Mouse (Mus musculus): ENCODE results near the gene Tinagl1.

Gene Tinagl1

DNA sequence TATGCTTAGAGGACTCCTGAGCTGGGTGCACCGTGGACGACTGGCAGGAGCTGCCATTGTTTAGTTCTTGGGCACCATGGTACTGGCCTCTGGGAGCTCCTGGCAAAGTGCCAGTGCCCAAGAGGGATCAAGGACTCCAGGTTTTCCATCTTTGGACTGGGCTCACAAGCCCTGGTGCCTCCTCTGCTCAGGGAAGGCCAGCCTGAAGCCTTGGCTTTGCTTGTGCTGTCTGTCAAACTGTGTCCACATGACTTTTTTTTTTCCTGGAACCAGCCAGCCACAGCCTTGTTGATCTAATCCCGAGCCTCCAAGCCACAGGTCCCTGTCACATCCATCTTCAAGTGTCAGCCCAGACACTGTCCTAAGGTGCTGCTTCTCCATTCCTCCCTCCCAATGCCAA, 33.1 kb downstream of the Tinagl1 start:
- no peak for DNase-seq (ENCODE audit: low read depth, low spot score)

DNA sequence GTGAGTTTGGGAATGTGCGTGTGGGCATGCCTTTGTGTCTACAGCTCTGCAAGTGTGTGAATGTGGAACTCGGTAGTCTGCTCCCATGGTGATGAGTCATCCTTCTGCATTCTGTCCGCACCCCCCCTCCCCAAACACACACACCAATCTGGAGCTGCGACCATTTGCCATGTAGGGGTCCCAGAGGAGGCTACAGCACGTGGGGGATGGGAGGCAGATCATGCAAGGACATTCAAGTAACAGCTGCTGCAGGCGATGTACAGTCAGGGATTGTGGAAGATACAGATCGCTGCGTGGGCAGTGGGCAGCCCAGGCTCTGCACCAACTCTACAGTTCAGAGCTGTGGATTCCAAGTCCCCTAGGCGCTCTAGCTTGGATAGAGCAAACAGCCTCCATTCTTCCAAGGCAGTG, 33.9 kb downstream of the Tinagl1 start:
- DNase-seq (ENCODE audit: low read depth, low spot score): no peak

DNA sequence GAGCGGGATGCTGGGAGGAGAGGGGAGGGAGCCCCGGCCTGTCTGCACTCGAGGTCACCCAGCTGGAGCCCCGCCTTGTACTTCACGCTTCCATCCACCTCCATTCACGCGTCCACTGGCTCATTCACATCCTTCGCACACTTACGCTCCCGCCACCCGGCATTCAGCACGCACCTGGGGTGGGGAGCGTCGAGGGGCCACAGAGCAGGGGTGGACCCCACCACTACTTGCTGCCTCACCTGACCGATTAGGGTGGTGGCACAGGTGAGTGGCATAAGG, 35.8 kb downstream of the Tinagl1 start, which contains the start of gene Hcrtr1:
TSS of gene Hcrtr1 (minus strand) at position 146 of the 279 bp plus-strand sequence.
- no peak for DNase-seq (ENCODE audit: low read depth, low spot score)

DNA sequence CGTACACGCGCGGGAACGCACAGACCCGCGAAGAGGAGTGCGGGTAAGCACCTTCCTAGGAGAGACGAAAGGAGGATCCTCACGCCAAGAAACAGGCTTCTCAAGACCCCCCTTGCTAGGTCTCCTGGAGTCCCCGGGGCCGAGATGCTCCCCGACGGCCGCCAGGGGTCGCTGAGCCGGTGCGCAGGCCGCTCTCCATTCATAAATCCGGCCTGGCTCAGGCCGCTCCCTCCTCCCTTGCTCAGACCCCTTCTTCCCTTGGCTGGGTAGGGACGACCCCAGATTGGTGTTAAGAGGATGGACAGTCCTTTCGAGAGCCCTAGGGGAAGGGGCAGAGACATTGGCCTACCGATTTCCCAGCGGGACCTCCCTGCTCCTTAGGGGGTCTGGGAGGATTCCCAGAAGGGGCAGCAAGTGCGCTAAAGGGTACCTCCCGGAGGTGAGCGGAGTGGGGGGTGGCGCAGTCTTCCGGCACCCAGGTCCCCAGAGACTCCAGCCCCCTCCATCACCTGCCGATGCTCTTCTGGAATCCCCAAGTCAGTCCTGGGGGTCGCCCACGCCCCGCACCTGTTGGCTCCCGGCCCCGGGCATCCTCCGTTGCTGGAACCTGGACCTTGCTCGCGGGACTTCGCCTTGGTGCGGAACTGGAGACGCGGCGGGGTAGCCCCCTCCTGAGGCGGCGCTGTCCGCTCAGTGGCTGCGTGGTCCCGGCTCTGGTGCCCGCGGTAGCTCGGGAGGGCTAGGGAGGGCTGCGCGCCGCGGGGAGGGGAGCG, 36.3 kb downstream of the Tinagl1 start:
- DNase-seq (ENCODE audit: low read depth, low spot score): no peak

DNA sequence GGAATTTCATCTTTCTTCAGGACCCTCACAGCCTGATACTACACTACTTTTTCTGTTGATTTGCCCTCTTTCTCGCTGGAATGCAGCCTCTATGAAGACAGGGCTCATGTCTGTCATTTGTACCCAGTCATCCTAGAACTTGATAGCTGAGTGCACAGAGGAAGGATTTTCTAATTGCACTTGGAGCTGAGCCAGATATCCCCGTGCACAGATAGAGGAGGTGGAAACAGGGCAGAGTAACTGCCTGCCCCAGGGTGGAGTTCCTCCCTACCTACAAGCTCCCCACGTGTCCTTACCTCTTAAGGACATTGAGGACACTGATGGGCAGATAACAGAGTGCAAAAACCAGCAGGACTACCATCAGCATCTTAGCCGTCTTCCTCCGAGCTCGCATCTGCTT, 41.5 kb downstream of the Tinagl1 start:
- DNase-seq (ENCODE audit: low read depth, low spot score): no peak

DNA sequence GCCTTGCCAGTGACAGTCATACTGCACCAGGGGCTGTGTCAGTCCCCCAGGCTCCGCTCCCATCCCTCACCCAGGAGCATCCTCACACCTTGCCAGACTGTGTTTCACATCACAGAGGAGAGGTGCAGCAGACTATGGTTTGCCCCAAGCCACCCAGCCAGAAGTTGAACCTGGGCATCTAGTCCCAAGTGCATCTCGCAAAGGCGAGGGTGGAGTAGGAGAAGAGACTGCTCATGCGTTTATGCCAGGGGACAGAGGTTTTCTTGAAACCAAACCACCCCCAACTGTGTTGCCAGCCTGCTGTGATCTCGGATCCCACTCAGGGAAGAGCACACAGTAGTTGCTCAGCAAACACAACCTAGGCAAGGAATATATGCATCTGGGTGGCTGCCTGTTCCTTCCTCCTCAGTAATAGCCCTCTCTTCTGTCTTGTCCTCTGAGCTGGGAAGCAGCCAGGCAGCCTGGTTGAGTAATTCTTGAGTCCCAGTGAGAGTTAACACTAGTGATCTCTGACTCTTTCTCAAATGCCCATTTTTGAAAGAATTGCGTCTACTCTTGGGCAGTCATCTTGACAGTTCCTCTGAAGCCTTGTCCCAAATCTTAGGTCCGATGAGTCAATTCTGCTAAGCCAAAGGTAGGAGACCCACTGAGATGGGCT, 43.3 kb downstream of the Tinagl1 start:
- peak; percentile 27 for DNase-seq (ENCODE audit: low read depth, low spot score)

DNA sequence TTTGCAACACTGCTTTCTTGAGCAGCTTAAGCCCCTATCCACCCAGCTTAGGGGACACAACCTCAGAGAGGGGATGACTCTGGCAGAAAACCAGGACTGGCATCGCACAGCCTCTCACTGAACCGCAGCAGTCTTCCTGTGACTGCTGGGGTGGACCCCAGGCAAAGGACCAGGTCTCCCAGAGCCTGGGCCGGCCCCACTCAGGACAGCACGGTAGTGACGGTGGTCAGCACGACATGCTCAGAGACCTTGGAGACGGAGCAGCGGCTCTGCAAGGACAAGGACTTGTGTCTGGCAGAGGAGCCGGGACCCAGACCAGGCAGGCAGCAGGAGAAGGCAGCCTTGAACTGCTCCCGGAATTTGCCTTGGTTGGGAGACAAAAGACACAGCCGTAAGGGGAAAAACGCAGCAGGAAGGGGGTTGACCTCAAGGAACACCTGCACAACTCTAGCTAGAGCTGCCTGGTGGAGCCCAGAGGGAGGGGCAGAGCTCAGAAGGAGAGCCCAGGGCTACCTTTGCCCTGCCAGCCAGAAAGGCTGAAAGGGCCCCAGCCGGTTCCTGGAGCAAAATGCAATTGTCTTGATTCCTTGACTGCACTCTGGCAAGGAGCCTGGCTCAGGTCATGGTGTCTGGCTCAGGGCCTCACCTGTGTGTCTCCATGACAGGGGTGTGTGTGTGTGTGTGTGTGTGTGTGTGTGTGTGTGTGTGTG, 44.1 kb downstream of the Tinagl1 start:
- DNase-seq (ENCODE audit: low read depth, low spot score): no peak

DNA sequence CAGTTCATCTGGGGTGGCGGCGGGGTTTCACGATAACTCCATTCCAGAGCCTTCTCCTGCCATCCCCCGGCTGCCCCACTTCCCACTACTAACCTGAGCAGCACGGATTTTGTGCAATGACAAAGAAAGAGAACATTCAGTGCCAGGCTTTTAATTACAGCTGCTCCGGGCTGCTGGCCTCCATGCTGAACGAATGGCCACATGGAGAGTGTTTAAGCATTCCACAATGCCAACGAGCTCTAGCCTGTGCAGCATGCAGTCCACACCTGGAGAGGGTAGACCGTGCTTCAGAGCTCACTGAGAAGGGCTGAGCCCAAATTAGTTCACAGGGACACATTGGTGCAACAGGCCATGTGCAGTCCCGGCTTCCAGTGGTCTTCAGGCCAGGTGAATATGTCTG, 44.8 kb downstream of the Tinagl1 start:
- no peak for DNase-seq (ENCODE audit: low read depth, low spot score)

DNA sequence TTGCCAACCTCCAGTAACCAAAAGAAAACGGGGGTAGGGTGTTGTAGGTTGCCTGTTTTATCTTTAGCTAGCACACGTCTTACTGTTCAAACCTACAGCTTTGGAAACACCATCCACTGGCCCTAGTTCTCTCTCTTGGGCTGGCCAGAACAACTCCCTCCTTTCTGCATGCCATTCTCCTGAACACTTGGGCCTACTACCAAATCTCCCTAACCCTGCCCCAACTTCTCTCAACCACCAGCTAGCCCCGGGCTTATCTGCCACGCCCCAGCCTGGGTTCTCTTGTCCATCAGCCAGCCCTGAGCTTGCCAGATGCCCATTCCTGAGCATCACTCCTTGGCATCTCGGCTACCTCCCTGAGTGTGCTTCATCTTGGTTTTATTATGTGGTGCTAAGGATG, 46.0 kb downstream of the Tinagl1 start:
- DNase-seq (ENCODE audit: low read depth, low spot score): peak; percentile 70

DNA sequence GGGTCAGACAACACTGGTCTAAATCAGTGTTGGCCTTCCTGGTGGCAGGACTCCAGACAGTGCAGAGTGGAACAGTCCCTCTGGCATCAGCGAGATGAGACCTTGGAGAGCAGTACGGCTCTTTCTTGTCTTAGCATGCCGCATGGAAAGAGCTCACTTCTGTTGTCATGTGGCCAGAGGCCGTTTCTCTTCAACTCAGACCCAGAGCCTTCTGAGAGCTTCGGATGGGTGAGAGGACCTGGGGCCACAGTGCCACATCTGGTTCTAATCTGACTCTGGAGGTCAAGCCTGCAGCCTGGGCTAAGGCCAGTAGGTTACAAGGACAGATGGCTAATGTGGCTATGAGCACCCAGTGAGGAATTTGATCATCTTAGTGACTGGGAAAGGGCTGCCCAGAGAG, 49.0 kb downstream of the Tinagl1 start:
- DNase-seq (ENCODE audit: low read depth, low spot score): peak; percentile 90

DNA sequence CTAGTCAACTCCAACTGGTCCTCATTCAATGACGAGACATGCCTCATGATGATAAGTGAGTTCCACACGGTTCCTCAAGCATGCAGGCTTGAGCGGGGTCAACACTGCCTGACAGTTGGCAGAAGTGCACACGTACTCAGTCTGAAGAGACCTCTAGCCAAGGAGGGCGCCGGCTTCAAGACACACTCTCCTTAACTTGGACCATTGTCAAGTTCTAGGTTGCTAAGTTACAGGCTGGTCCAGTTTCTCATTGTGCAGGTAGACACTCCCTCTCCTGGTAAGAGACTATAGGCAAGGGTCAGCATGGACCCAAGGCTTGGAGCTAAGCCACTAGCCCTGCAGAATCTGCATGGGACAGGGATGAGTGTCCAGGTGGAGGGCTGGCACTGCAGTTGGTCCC, 49.8 kb downstream of the Tinagl1 start:
- peak; percentile 38 for DNase-seq (ENCODE audit: low read depth, low spot score)

DNA sequence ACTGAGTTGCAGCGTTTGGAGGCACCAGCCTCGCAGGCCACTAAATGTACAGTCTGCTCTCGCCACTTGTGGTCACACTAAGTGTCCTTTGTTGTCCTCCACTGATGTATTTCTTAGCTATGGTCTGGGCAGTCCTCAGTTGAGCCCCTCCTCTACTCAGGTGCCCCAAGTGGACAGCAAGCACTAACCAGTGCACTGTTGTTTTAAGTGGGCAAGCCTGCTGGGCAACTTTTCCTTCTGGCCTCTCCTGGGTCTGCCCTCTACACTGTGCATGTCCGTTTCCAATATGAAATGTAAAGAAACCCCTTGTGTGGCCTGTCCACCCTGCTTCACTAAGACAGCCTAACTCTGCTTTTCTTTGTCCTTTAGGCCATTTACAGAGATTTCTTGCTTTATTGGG, 50.8 kb downstream of the Tinagl1 start:
- no peak for DNase-seq (ENCODE audit: low read depth, low spot score)

DNA sequence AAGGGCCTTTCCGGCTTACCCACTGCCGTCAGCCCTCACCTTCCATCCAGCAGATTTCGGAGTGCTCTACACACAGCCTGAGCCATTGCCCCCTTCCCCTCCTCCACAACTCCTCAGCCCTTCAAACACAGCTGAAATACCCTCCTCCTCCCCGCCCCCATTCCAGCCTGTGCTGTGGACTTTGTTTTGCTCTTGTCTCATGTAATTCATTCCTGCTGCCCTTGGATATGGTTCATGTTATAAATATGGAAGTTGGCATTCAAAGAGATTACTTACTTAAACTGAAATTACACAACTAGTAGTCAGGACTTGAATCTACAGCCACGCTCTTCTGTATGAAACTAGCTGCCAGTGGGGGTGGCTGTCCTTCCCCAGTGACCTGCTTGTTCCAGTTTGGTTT, 51.9 kb downstream of the Tinagl1 start:
- DNase-seq (ENCODE audit: low read depth, low spot score): no peak

DNA sequence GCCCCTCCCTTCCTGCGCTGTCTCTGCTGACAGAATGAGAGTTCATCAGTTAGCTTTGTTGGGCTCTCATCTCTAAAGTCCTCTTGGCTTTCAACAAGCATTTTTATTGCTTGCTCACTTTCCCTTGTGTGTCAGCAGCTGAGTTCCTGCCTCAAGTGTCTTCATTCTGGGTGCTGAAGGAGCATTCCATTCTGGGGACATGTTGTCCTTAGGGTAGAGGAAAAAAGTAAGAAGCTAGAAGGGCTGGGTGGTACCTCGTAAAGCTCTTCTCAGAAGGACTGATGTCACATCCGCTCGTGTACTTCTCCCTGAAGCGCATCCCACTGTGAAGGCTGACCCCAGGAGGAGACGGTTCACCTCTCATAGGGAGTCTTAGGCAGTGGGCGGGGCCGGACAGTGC, 53.4 kb downstream of the Tinagl1 start:
- no peak for DNase-seq (ENCODE audit: low read depth, low spot score)

DNA sequence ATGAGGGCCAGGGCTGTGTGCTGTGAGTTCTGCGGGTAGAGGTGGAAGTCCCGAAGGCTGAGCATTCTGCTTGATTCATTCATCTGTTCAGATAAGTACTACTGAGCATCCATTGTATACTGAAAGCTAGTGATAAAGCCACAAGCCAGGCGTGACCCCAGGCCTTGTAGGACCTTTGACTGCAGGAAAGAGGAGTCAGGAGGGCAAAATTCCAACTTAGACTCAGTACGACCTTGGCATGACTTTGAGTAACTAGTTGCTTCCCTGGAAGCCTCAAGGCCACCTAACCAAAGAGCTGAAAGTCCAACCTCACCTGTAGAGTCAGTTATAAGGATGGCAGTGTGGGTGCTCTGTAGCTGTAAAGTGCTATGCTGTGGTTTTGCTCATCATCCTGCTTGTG, 54.2 kb downstream of the Tinagl1 start:
- DNase-seq (ENCODE audit: low read depth, low spot score): no peak
